Mouse (Mus musculus) limb, embryonic 14.5 days (tissue): ENCODE results near the gene Tjp1. TPM values are rescaled to one million over a fixed set of nuclear protein-coding genes. Genes with fewer than 3 reads are reported as not detected.

ENCODE experiments used
- ATAC-seq: fragments of 200-750 bp; cut with Nextera tagmentation; 2 replicates; pipeline ENCODE4 v1.8.0; 2017; ENCODE audit warnings: low read depth, moderate number of reproducible peaks, moderate TSS enrichment; ENCODE audit not compliant: low FRiP score
- DNase-seq: peaks from one replicate; pipeline ENCODE4 v3.0.0-alpha.2; 2015; ENCODE audit warnings: low spot score
- H3K27ac ChIP-seq: fragments of 300-500 bp; sonication (generic); replicated peaks from 2 replicates; pipeline ENCODE4 v1.5.1; 2014; ENCODE audit warnings: low read depth, mild to moderate bottlenecking, low read length, moderate library complexity, mixed read lengths
- H3K27me3 ChIP-seq: fragments of 300-500 bp; sonication (generic); 2 replicates; pipeline ENCODE4 v1.6.1; 2014; ENCODE audit warnings: low read length, mixed read lengths; ENCODE audit not compliant: control insufficient read depth, insufficient read depth
- H3K36me3 ChIP-seq: fragments of 300-500 bp; sonication (generic); 2 replicates; pipeline ENCODE4 v1.6.1; 2014; ENCODE audit warnings: mild to moderate bottlenecking, low read length, moderate library complexity, mixed read lengths; ENCODE audit not compliant: control insufficient read depth, insufficient read depth
- H3K4me1 ChIP-seq: fragments of 300-500 bp; sonication (generic); 2 replicates; pipeline ENCODE4 v1.6.1; 2014; ENCODE audit warnings: antibody characterized with exemption, low read length, mixed read lengths; ENCODE audit not compliant: control insufficient read depth, insufficient read depth
- H3K4me2 ChIP-seq: fragments of 300-500 bp; sonication (generic); replicated peaks from 2 replicates; pipeline ENCODE4 v1.6.1; 2014; ENCODE audit warnings: low read depth, mild to moderate bottlenecking, low read length, moderate library complexity; ENCODE audit not compliant: severe bottlenecking
- H3K4me3 ChIP-seq: fragments of 300-500 bp; sonication (generic); replicated peaks from 2 replicates; pipeline ENCODE4 v1.5.1; 2014; ENCODE audit warnings: low read length
- H3K9ac ChIP-seq: fragments of 300-500 bp; sonication (generic); 2 replicates; pipeline ENCODE4 v1.6.1; 2014; ENCODE audit warnings: mild to moderate bottlenecking, low read depth, low read length, moderate library complexity; ENCODE audit not compliant: severe bottlenecking
- H3K9me3 ChIP-seq: fragments of 300-500 bp; sonication (generic); 2 replicates; pipeline ENCODE4 v1.6.1; 2016; ENCODE audit warnings: low read length; ENCODE audit not compliant: control insufficient read depth
- POLR2A ChIP-seq: fragments of 200-500 bp; IDR thresholded peaks from 2 replicates; pipeline ENCODE4 v1.8.0; 2012; ENCODE audit warnings: inconsistent platforms, mild to moderate bottlenecking, moderate library complexity, borderline replicate concordance; ENCODE audit not compliant: insufficient read depth, insufficient read length; ENCODE audit errors: extremely low read depth
- WGBS: fragments of 180-500 bp; shearing (Covaris S2); extraction: QIAGEN DNeasy Blood & Tissue Kit; methylation state at CpG from one replicate; pipeline ENCODE4 v1.1.7; 2014; 5-methylcytosine and 5-hydroxymethylcytosine counted together
- polyA plus RNA-seq, 2 experiments: library from polyadenylated mRNA; depleted of rRNA in 1 of 2; stranded (reverse) in 1 of 2; unstranded in 1 of 2; fragments of >200 nt; fragmentation: Nextera tagmentation in 1 of 2; extraction: Ambion mirVana in 1 of 2; gene quantifications; 2 replicates each; pipeline versions ENCODE4 v1.2.1 to v1.2.3; 2012 to 2014

Gene Tjp1
- polyA plus RNA-seq, 2 experiments: 17.9 to 37.2 TPM

DNA sequence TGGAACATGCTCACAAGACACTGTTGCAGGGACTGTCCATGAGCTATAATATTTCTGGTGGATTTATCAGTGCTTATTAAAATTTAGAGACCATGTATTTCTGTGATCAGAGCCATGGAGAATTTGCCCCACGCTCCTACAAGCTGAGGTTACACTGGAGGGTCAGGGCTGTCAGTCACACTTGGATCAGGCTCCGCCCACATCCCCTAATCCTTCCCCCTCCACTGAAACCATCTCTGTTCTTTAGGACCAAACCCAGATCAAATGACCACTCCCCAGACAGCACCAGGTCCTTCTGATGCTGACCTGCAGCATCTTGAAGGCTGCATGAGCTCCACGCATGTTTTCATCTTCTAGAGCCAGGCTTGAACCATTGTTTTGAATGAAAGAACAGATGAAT lies 111.1 kb downstream of the Tjp1 start:
- no peak for TF ChIP-seq POLR2A
- H3K27me3 ChIP-seq: no peaks in the 10 kb centered on the region
- no peak overlapping the region for H3K27ac ChIP-seq
- 56% methylated on average over 3 of the region's 3 CpGs for WGBS
- H3K4me1 ChIP-seq: peaks cover 27% of the 10 kb centered on the region
- H3K36me3 ChIP-seq: no peaks in the 10 kb centered on the region
- no peak for ATAC-seq
- no peak overlapping the region for H3K4me2 ChIP-seq
- H3K4me3 ChIP-seq: no peak overlapping the region
- no peaks in the 10 kb centered on the region for H3K9me3 ChIP-seq
- H3K9ac ChIP-seq: no peak overlapping the region
- no peak for DNase-seq

GRCm38 (mm10) chr7:65413946-65414945 lies 113.3 kb downstream of the Tjp1 start:
- no peak for DNase-seq
- no peak overlapping the region for H3K27ac ChIP-seq
- no peak overlapping the region for H3K4me2 ChIP-seq
- no peak overlapping the region for H3K4me3 ChIP-seq
- no peak for ATAC-seq
- no peaks in the 10 kb centered on the region for H3K9me3 ChIP-seq
- TF ChIP-seq POLR2A: no peak
- no peak overlapping the region for H3K9ac ChIP-seq
- no peaks in the 10 kb centered on the region for H3K27me3 ChIP-seq
- H3K36me3 ChIP-seq: no peaks in the 10 kb centered on the region
- 39% methylated on average over 13 of the region's 13 CpGs for WGBS
- peaks cover 32% of the 10 kb centered on the region for H3K4me1 ChIP-seq

DNA sequence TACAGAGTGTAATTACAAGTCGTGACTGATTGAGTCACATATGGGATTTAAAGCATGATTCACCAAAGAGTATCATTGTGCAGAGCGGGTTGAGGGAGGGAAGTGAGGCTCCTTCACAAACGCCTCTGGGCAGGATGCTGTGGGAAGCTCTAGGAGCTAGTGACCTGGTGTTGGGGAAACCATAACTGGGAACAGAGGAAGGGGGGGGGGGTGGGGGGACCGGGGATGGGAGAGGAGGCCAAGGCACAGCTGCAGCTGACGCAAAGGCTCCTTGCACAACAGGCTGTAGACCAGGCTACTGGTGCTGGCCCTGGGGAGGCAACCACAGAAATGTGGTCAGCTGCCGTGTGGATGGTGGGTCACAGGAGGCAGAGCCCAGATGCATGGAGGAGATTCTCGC lies 116.9 kb downstream of the Tjp1 start:
- H3K9ac ChIP-seq: no peak overlapping the region
- H3K27ac ChIP-seq: no peak overlapping the region
- H3K27me3 ChIP-seq: no peaks in the 10 kb centered on the region
- peaks cover 16% of the 10 kb centered on the region; the same call in 1 of the 2 replicates for H3K4me1 ChIP-seq
- no peak overlapping the region for H3K4me3 ChIP-seq
- no peak overlapping the region for H3K4me2 ChIP-seq
- DNase-seq (no peak), ATAC-seq (no peak; the same call in 1 of the 2 replicates)
- no peak for TF ChIP-seq POLR2A
- no peaks in the 10 kb centered on the region for H3K9me3 ChIP-seq
- no peaks in the 10 kb centered on the region for H3K36me3 ChIP-seq
- WGBS: 29% methylated on average over 7 of the region's 7 CpGs

DNA sequence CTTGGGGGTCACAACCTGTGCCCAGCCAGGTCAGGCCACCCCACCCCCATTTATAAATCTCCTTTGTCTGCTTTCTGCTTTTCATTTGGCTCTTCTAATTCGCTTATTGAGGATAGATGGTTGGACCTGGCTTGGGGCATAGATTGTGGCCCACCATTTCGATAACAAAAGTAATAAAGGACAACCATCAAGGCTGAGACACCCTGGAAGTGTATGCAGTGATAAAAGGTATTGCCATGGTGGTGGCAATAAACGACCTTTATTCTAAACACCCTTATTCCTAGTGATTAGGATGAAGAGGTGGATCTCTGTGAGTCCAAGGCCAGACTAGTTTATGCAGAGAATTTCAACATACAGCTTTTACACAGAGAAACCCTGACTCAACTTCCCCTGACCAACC lies 121.2 kb downstream of the Tjp1 start:
- Histone ChIP-seq H3K4me2 (no peak overlapping the region), H3K27me3 (no peaks in the 10 kb centered on the region), H3K4me3 (no peak overlapping the region), H3K36me3 (no peaks in the 10 kb centered on the region), H3K9ac (no peak overlapping the region), H3K9me3 (no peaks in the 10 kb centered on the region), H3K27ac (no peak overlapping the region), H3K4me1 (peaks cover 8% of the 10 kb centered on the region; the same call in 1 of the 2 replicates)
- ATAC-seq (no peak), DNase-seq (no peak)
- TF ChIP-seq POLR2A: no peak
- 80% methylated on average over 3 of the region's 3 CpGs for WGBS

DNA sequence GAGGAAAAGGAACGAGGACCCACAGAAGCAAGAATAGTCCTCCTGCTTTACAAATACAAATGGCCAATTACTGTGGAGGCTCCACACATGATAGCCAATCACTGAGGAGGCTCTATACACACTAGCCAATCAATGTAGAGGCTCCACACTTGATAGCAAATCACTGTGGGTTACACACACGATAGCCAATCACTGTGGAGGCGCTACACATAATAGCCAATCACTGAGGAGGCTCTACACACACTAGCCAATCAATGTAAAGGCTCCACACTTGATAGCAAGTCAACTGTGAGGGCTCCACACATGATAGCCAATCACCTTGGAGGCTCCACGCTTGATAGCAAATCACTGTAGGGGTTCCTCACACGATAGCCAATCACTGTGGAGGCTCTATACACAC lies 125.1 kb downstream of the Tjp1 start:
- no peak overlapping the region for H3K4me2 ChIP-seq
- H3K36me3 ChIP-seq: no peaks in the 10 kb centered on the region
- WGBS: 88% methylated on average over 5 of the region's 5 CpGs
- DNase-seq (no peak), ATAC-seq (no peak)
- no peaks in the 10 kb centered on the region for H3K27me3 ChIP-seq
- no peak overlapping the region for H3K27ac ChIP-seq
- H3K4me1 ChIP-seq: no peaks in the 10 kb centered on the region
- TF ChIP-seq POLR2A: no peak
- H3K4me3 ChIP-seq: no peak overlapping the region
- no peaks in the 10 kb centered on the region for H3K9me3 ChIP-seq
- no peak overlapping the region for H3K9ac ChIP-seq
